Mouse (Mus musculus) liver, adult 10 weeks (tissue): ENCODE results near the gene Cldn9. TPM values are rescaled to one million over a fixed set of nuclear protein-coding genes. Genes with fewer than 3 reads are reported as not detected.

Experiments
- polyA plus RNA-seq: library from polyadenylated mRNA; stranded (reverse); fragments of 350-450 nt; fragmentation: Illumina TruSeq; extraction: RNeasy Lipid Tissue Mini Kit (QIAGEN cat#74804); gene quantifications from one replicate; pipeline ENCODE4 v1.2.3, GENCODE M21; 2014; ENCODE audit warnings: low read depth, low replicate concordance

Gene Cldn9
- polyA plus RNA-seq: not detected

GRCm38 (mm10) chr17:23683856-23684672, at the start of gene Cldn9:
Cldn9 (minus strand) TSS chr17:23684026.

GRCm38 (mm10) chr17:23725999-23726757, 42.4 kb upstream of the Cldn9 start, which contains the start of gene Pkmyt1:
Pkmyt1 (plus strand) TSS chr17:23726336.

GRCm38 (mm10) chr17:23722376-23723125, 38.7 kb upstream of the Cldn9 start, which contains the start of gene 1520401A03Rik:
1520401A03Rik (minus strand) TSS chr17:23722783.

GRCm38 (mm10) chr17:23679127-23679835, 4.5 kb downstream of the Cldn9 start, which contains the start of gene Cldn6:
Cldn6 (plus strand) TSS chr17:23679249.

GRCm38 (mm10) chr17:23677236-23677679, 6.6 kb downstream of the Cldn9 start, which contains the start of gene Tnfrsf12a:
Tnfrsf12a (minus strand) TSS chr17:23677468.

GRCm38 (mm10) chr17:23673424-23674073, 10.3 kb downstream of the Cldn9 start, which contains the start of the genes Hcfc1r1 and Thoc6:
Hcfc1r1 (plus strand) TSS chr17:23673596.
Thoc6 (minus strand) TSS chr17:23673882.

GRCm38 (mm10) chr17:23660117-23660875, 23.5 kb downstream of the Cldn9 start, which contains the start of gene Bicdl2:
Bicdl2 (plus strand) TSS chr17:23660506.

GRCm38 (mm10) chr17:23644613-23645495, 39.0 kb downstream of the Cldn9 start, which contains the start of gene Mmp25:
Mmp25 (minus strand) TSS chr17:23645277.

Other genes with a start within 250 kb of the Cldn9 start
- not detected for gene Vmn2r117, start 204.3 kb downstream of the Cldn9 start, polyA plus RNA-seq
- 0.45 TPM for gene Zfp213, start 119.8 kb downstream of the Cldn9 start, polyA plus RNA-seq
- gene Zfp13, start 84.5 kb downstream of the Cldn9 start, polyA plus RNA-seq: not detected
- gene Zscan10, start 83.2 kb downstream of the Cldn9 start, polyA plus RNA-seq: not detected
- gene Mmp25, start 38.7 kb downstream of the Cldn9 start, polyA plus RNA-seq: not detected
- gene Bicdl2, start 23.5 kb downstream of the Cldn9 start, polyA plus RNA-seq: not detected
- 6.7 TPM for gene Hcfc1r1, start 10.4 kb downstream of the Cldn9 start, polyA plus RNA-seq
- gene Thoc6, start 10.1 kb downstream of the Cldn9 start, polyA plus RNA-seq: 0.82 TPM
- 0.85 TPM for gene Tnfrsf12a, start 6.6 kb downstream of the Cldn9 start, polyA plus RNA-seq
- not detected for gene Cldn6, start 4.8 kb downstream of the Cldn9 start, polyA plus RNA-seq
- not detected for gene 1520401A03Rik, start 38.8 kb upstream of the Cldn9 start, polyA plus RNA-seq
- 0.19 TPM for gene Pkmyt1, start 42.3 kb upstream of the Cldn9 start, polyA plus RNA-seq
- 0.61 TPM for gene Paqr4, start 56.8 kb upstream of the Cldn9 start, polyA plus RNA-seq
- not detected for gene Kremen2, start 61.8 kb upstream of the Cldn9 start, polyA plus RNA-seq
- gene Flywch1, start 87.6 kb upstream of the Cldn9 start, polyA plus RNA-seq: 1.4 TPM
- not detected for gene Flywch2, start 102.1 kb upstream of the Cldn9 start, polyA plus RNA-seq
- gene Srrm2, start 106.5 kb upstream of the Cldn9 start, polyA plus RNA-seq: 42.5 TPM
- gene Elob, start 145.1 kb upstream of the Cldn9 start, polyA plus RNA-seq: 9.9 TPM
- not detected for gene Prss33, start 152.0 kb upstream of the Cldn9 start, polyA plus RNA-seq
- gene Prss32, start 159.8 kb upstream of the Cldn9 start, polyA plus RNA-seq: not detected
- gene Prss41, start 160.1 kb upstream of the Cldn9 start, polyA plus RNA-seq: not detected
- gene Prss21, start 184.0 kb upstream of the Cldn9 start, polyA plus RNA-seq: not detected
- not detected for gene Dcpp1, start 196.8 kb upstream of the Cldn9 start, polyA plus RNA-seq
- not detected for gene Dcpp2, start 196.9 kb upstream of the Cldn9 start, polyA plus RNA-seq
- not detected for gene Dcpp3, start 233.4 kb upstream of the Cldn9 start, polyA plus RNA-seq